In the genomic region with DNA sequence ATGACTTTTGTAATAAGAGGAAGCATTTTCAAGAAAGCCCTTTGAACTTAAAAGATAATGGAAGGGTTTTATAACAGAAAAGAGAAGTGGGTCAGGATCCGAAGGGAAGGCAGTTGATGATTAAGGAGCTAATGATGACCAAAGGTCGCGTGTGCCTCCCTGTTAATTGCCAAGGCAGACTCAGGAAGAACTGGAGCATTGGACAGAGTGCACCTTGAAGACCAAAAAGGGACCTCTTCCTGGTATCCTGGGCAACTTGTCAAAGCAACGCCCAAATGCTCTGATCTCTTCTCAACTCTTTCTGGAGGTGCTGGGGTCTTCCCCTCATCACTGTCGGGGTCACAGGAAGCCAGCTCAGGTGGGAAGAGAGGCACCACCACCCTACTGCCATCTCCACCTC, we compare ENCODE assay signal across 21 mouse cellular contexts. TPM values are rescaled to one million over a fixed set of nuclear protein-coding genes. Genes with fewer than 3 reads are reported as not detected.
DNase-seq lines count a peak whose midpoint lies in the region; ATAC-seq and TF ChIP-seq lines count a peak whose summit lies in the region.
"Had no signal": no experiment of that assay in that cellular context is flagged by ENCODE, and none has a peak within 500 bp of the region (broad histone marks: within the 10 kb centered on the region; RNA-seq: fewer than 3 reads in every experiment).

No protein-coding gene starts in this region.

- DNase-seq in kidney, adult 2 months, result peak; percentile 79
- DNase-seq in kidney, postnatal 4 days, result no peak
- peak; percentile 4 for DNase-seq in kidney, postnatal 14 days
- no peak for DNase-seq in T-cell, adult 2 months (ENCODE audit: low spot score)
- DNase-seq in limb, embryonic 10.5 days (ENCODE audit: low spot score), result no peak
- DNase-seq: adrenal gland, adult 8-10 months; adrenal gland, postnatal 36 days; cerebellum, adult 2 months; cerebellum, postnatal 10 days; embryo, embryonic 11 days; gastrocnemius, adult 2 months; gastrocnemius, postnatal 25 days; heart, postnatal 14 days had no signal

- TF ChIP-seq POLR2A in kidney, adult 2 months (IDR thresholded peaks at IDR 0.05; ENCODE audit: low read depth, low read length), result no peak

- H3K9ac ChIP-seq in intestine, embryonic 16.5 days (ENCODE audit: low read depth, low read length), result no peak overlapping the region
- H3K9ac ChIP-seq: embryonic facial prominence, embryonic 15.5 days; heart, embryonic 15.5 days; hindbrain, embryonic 13.5 days had no signal

- H3K27ac ChIP-seq in kidney, adult 2 months (ENCODE audit: insufficient read depth, low read depth, low read length), result no peak overlapping the region
- H3K27ac ChIP-seq in intestine, embryonic 16.5 days (ENCODE audit: low read length), result no peak overlapping the region; the same call in 1 of the 2 replicates
- no peak overlapping the region for H3K27ac ChIP-seq in limb, embryonic 10.5 days
- H3K27ac ChIP-seq: embryonic facial prominence, embryonic 15.5 days; forebrain, embryonic 10.5 days; gastrocnemius, adult 2 months; heart, embryonic 10.5 days; heart, embryonic 15.5 days; hindbrain, embryonic 13.5 days had no signal

- H3K27me3 ChIP-seq in kidney, adult 2 months (replicated peaks; ENCODE audit: control insufficient read depth, insufficient read depth, low read length), result no peaks in the 10 kb centered on the region
- no peaks in the 10 kb centered on the region for H3K27me3 ChIP-seq in intestine, embryonic 16.5 days (replicated peaks; ENCODE audit: control insufficient read depth, insufficient read depth, low read length)
- H3K27me3 ChIP-seq in limb, embryonic 10.5 days (ENCODE audit: low read depth, poor library complexity, severe bottlenecking), result no peaks in the 10 kb centered on the region
- H3K27me3 ChIP-seq: heart, embryonic 15.5 days had no signal

- no peak for TF ChIP-seq CTCF in kidney, adult 2 months (conservative IDR thresholded peaks at IDR 0.05; ENCODE audit: insufficient read depth, insufficient read length, low read depth, low read length)

- no peak overlapping the region for H3K4me2 ChIP-seq in intestine, embryonic 16.5 days (ENCODE audit: low read depth, low read length)
- H3K4me2 ChIP-seq: embryonic facial prominence, embryonic 15.5 days; heart, embryonic 15.5 days; hindbrain, embryonic 13.5 days had no signal

- H3K4me3 ChIP-seq in kidney, adult 2 months (ENCODE audit: insufficient read depth, low read depth, low read length), result no peak overlapping the region
- H3K4me3 ChIP-seq in intestine, embryonic 16.5 days (ENCODE audit: low read length), result no peak overlapping the region
- no peak overlapping the region for H3K4me3 ChIP-seq in limb, embryonic 10.5 days
- H3K4me3 ChIP-seq: embryonic facial prominence, embryonic 15.5 days; erythroblast, embryonic 14.5 days; forebrain, embryonic 10.5 days; gastrocnemius, adult 2 months; heart, embryonic 10.5 days; heart, embryonic 15.5 days; hindbrain, embryonic 13.5 days had no signal

- H3K9me3 ChIP-seq in intestine, embryonic 16.5 days (ENCODE audit: control insufficient read depth, low read length), result no peaks in the 10 kb centered on the region
- H3K9me3 ChIP-seq in limb, embryonic 10.5 days (replicated peaks), result no peaks in the 10 kb centered on the region
- H3K9me3 ChIP-seq: embryonic facial prominence, embryonic 15.5 days; forebrain, embryonic 10.5 days; heart, embryonic 10.5 days; heart, embryonic 15.5 days; hindbrain, embryonic 13.5 days had no signal

- peak; percentile 95 for ATAC-seq in intestine, embryonic 16.5 days
- ATAC-seq: forebrain, embryonic 14.5 days had no signal

- no peaks in the 10 kb centered on the region for H3K36me3 ChIP-seq in kidney, adult 2 months (ENCODE audit: control insufficient read depth, insufficient read depth, low read length)
- H3K36me3 ChIP-seq in intestine, embryonic 16.5 days (ENCODE audit: control insufficient read depth, insufficient read depth, low read length), result no peaks in the 10 kb centered on the region
- no peaks in the 10 kb centered on the region for H3K36me3 ChIP-seq in limb, embryonic 10.5 days
- H3K36me3 ChIP-seq: embryonic facial prominence, embryonic 15.5 days; forebrain, embryonic 10.5 days; heart, embryonic 10.5 days; heart, embryonic 15.5 days; hindbrain, embryonic 13.5 days had no signal

- no peaks in the 10 kb centered on the region for H3K4me1 ChIP-seq in kidney, adult 2 months (ENCODE audit: control insufficient read depth, insufficient read depth, low read length)
- no peaks in the 10 kb centered on the region for H3K4me1 ChIP-seq in intestine, embryonic 16.5 days (ENCODE audit: control insufficient read depth, insufficient read depth, low read length)
- H3K4me1 ChIP-seq in limb, embryonic 10.5 days, result peaks cover 4% of the 10 kb centered on the region; the same call in 1 of the 2 replicates
- H3K4me1 ChIP-seq: embryonic facial prominence, embryonic 15.5 days; heart, embryonic 15.5 days had no signal

- 50% methylated on average over 5 of the region's 5 CpGs for WGBS in kidney, adult 2 months
- 56% methylated on average over 5 of the region's 5 CpGs for WGBS in intestine, embryonic 16.5 days
- WGBS in limb, embryonic 10.5 days, result 81% methylated on average over 5 of the region's 5 CpGs

RNA-seq across cellular contexts. Expression of a gene that starts 49.9 kb away (rescaled TPM):
- polyA plus RNA-seq in kidney, adult 2 months (2012; rRNA removed), result not detected in 2 replicates
- not detected in 2 replicates for polyA plus RNA-seq in intestine, embryonic 16.5 days (2015; fragmentation: Nextera tagmentation; extraction: Ambion mirVana)
- polyA plus RNA-seq in limb, embryonic 10.5 days (2016; fragmentation: Nextera tagmentation; extraction: Ambion mirVana), result not detected in 2 replicates
- polyA plus RNA-seq: embryonic facial prominence, embryonic 15.5 days; erythroblast, embryonic 14.5 days; heart, embryonic 10.5 days; heart, embryonic 15.5 days had no signal

Comparison
In these comparisons a context has a peak if more than half of its experiments do, and no peak if none do; other contexts are left out.
1. DNase-seq: peak in kidney, adult 2 months (single experiment) and kidney, postnatal 14 days (single experiment); none in kidney, postnatal 4 days (0 of 2), T-cell, adult 2 months (single experiment) and limb, embryonic 10.5 days (single experiment).